Mouse (Mus musculus) hindbrain, embryonic 15.5 days (tissue): ENCODE measurements at regions not wholly inside any gene's neighbourhood (a gene's known extent, or its start where the extent isn't known, plus 50 kb on each side); places are given as distances from the start of the nearest gene placed in this dataset.
A peak's percentile ranks its signal among the peaks of the same experiment; 100 is the strongest.

ENCODE experiments used
- ATAC-seq: fragments of 200-750 bp; cut with Nextera tagmentation; 2 replicates; pipeline ENCODE4 v1.8.0; 2017; ENCODE audit warnings: low read depth, moderate number of reproducible peaks, moderate TSS enrichment; ENCODE audit not compliant: low FRiP score
- H3K27ac ChIP-seq: fragments of 300-500 bp; sonication (generic); replicated peaks from 2 replicates; pipeline ENCODE4 v1.5.1; 2015; ENCODE audit warnings: mild to moderate bottlenecking, inconsistent platforms
- H3K27me3 ChIP-seq: fragments of 300-500 bp; sonication (generic); 2 replicates; pipeline ENCODE4 v1.6.1; 2015; ENCODE audit warnings: control low read depth, inconsistent platforms
- H3K36me3 ChIP-seq: fragments of 300-500 bp; sonication (generic); 2 replicates; pipeline ENCODE4 v1.6.1; 2015; ENCODE audit warnings: control low read depth, inconsistent platforms
- H3K4me1 ChIP-seq: fragments of 300-500 bp; sonication (generic); replicated peaks from 2 replicates; pipeline ENCODE4 v1.6.1; 2015; ENCODE audit warnings: control low read depth, inconsistent platforms
- H3K4me2 ChIP-seq: fragments of 300-500 bp; sonication (generic); 2 replicates; pipeline ENCODE4 v1.6.1; 2015; ENCODE audit warnings: moderate library complexity, mild to moderate bottlenecking, inconsistent platforms
- H3K4me3 ChIP-seq: fragments of 300-500 bp; sonication (generic); 2 replicates; pipeline ENCODE4 v1.5.1; 2015; ENCODE audit warnings: mild to moderate bottlenecking, inconsistent platforms
- H3K9ac ChIP-seq: fragments of 300-500 bp; sonication (generic); 2 replicates; pipeline ENCODE4 v1.6.1; 2015; ENCODE audit warnings: inconsistent platforms
- H3K9me3 ChIP-seq: fragments of 300-500 bp; sonication (generic); 2 replicates; pipeline ENCODE4 v1.6.1; 2016; ENCODE audit warnings: control low read depth, inconsistent platforms
- WGBS: fragments of 180-500 bp; shearing (Covaris S2); methylation state at CpG from one replicate; pipeline ENCODE4 v1.1.7; 2015; 5-methylcytosine and 5-hydroxymethylcytosine counted together

DNA sequence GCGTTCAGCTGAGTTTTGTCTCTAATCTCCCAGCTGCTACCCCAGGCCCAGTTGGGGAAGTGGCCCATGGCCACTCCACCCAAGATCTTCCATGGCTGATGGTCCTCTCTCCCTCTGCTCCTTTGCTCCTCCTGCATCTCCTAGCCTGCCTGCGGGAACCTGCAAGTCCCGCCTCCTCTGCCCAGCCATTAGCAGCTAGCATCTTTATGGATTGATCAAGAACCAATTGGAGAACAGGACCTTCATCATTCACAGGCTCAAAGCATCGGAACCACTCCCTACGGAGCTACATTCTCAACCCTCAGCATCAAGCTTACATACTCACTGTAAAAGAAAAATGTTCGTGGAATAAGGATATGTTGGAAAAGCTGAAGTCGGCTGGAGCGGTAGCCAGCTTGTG is 52.5 kb upstream of the Arid2 start:
- H3K4me2 ChIP-seq = 0 out of 2 replicates have a peak overlapping the region, but pooled peaks have one; percentile 4
- H3K4me3 ChIP-seq = no peak overlapping the region
- no peak for ATAC-seq
- no peak overlapping the region for H3K27ac ChIP-seq
- H3K4me1 ChIP-seq = no peaks in the 10 kb centered on the region
- H3K9me3 ChIP-seq = no peaks in the 10 kb centered on the region
- no peaks in the 10 kb centered on the region for H3K36me3 ChIP-seq
- H3K27me3 ChIP-seq = no peaks in the 10 kb centered on the region
- no peak overlapping the region for H3K9ac ChIP-seq
- 60% methylated on average over 8 of the region's 8 CpGs for WGBS
